Mouse (Mus musculus) embryonic facial prominence, embryonic 15.5 days (tissue): ENCODE results near the gene C530008M17Rik. TPM values are rescaled to one million over a fixed set of nuclear protein-coding genes. Genes with fewer than 3 reads are reported as not detected.

ENCODE experiments used
- ATAC-seq: fragments of 200-750 bp; cut with Nextera tagmentation; 2 replicates; pipeline ENCODE4 v1.8.0; 2017; ENCODE audit warnings: low read depth, moderate TSS enrichment; ENCODE audit not compliant: insufficient number of reproducible peaks, low FRiP score, low TSS enrichment
- H3K27ac ChIP-seq: fragments of 300-500 bp; sonication (generic); replicated peaks from 2 replicates; pipeline ENCODE4 v1.5.1; 2015; ENCODE audit warnings: mild to moderate bottlenecking, inconsistent platforms
- H3K27me3 ChIP-seq: fragments of 300-500 bp; sonication (generic); 2 replicates; pipeline ENCODE4 v1.6.1; 2015; ENCODE audit warnings: inconsistent platforms
- H3K36me3 ChIP-seq: fragments of 300-500 bp; sonication (generic); 2 replicates; pipeline ENCODE4 v1.6.1; 2015; ENCODE audit warnings: mild to moderate bottlenecking, inconsistent platforms
- H3K4me1 ChIP-seq: fragments of 300-500 bp; sonication (generic); 2 replicates; pipeline ENCODE4 v1.6.1; 2015; ENCODE audit warnings: inconsistent platforms
- H3K4me2 ChIP-seq: fragments of 300-500 bp; sonication (generic); replicated peaks from 2 replicates; pipeline ENCODE4 v1.6.1; 2015; ENCODE audit warnings: mild to moderate bottlenecking, inconsistent platforms
- H3K4me3 ChIP-seq: fragments of 300-500 bp; sonication (generic); replicated peaks from 2 replicates; pipeline ENCODE4 v1.5.1; 2015; ENCODE audit warnings: mild to moderate bottlenecking, inconsistent platforms
- H3K9ac ChIP-seq: fragments of 300-500 bp; sonication (generic); 2 replicates; pipeline ENCODE4 v1.6.1; 2015; ENCODE audit warnings: inconsistent platforms
- H3K9me3 ChIP-seq: fragments of 300-500 bp; sonication (generic); replicated peaks from 2 replicates; pipeline ENCODE4 v1.6.1; 2016; ENCODE audit warnings: inconsistent platforms
- WGBS: fragments of 180-500 bp; shearing (Covaris S2); methylation state at CpG from one replicate; pipeline ENCODE4 v1.1.7; 2015; 5-methylcytosine and 5-hydroxymethylcytosine counted together
- polyA plus RNA-seq: library from polyadenylated mRNA; unstranded; fragments of >200 nt; fragmentation: Nextera tagmentation; extraction: Ambion mirVana; gene quantifications from 2 replicates; pipeline ENCODE4 v1.2.1, GENCODE M21; 2015

C530008M17Rik gene
- polyA plus RNA-seq, 1 experiment from 2014 or later = 17.0 TPM

GRCm38 (mm10) chr5:76747851-76748250 lies 91.5 kb downstream of the C530008M17Rik start:
- Histone ChIP-seq H3K27ac (no peak overlapping the region), H3K27me3 (no peaks in the 10 kb centered on the region), H3K36me3 (no peaks in the 10 kb centered on the region), H3K4me2 (no peak overlapping the region), H3K9ac (no peak overlapping the region), H3K9me3 (no peaks in the 10 kb centered on the region), H3K4me1 (0 out of 2 replicates have a peak, but pooled peaks cover 4% of the 10 kb centered on the region), H3K4me3 (no peak overlapping the region)
- WGBS = 62% methylated on average over 7 of the region's 7 CpGs
- ATAC-seq = peak; percentile 81

- Histone ChIP-seq H3K27me3 (no peaks in the 10 kb centered on the region), H3K9ac (no peak overlapping the region), H3K36me3 (no peaks in the 10 kb centered on the region), H3K27ac (no peak overlapping the region), H3K9me3 (no peaks in the 10 kb centered on the region), H3K4me2 (no peak overlapping the region), H3K4me3 (no peak overlapping the region), H3K4me1 (no peaks in the 10 kb centered on the region)
- 71% methylated on average over 5 of the region's 5 CpGs for WGBS
- no peak for ATAC-seq
Observed at GRCm38 (mm10) chr5:76752351-76752750, 96.0 kb downstream of the C530008M17Rik start.

GRCm38 (mm10) chr5:76760349-76760748 lies 104.0 kb downstream of the C530008M17Rik start:
- WGBS = 53% methylated on average over 3 of the region's 3 CpGs
- no peak for ATAC-seq

GRCm38 (mm10) chr5:76762030-76762698 lies 105.9 kb downstream of the C530008M17Rik start:
- WGBS = 26% methylated on average over 14 of the region's 14 CpGs

More at GRCm38 (mm10) chr5:76760349-76760748, 104.0 kb downstream of the C530008M17Rik start:
- no peaks in the 10 kb centered on the region for H3K27me3 ChIP-seq
- no peaks in the 10 kb centered on the region for H3K36me3 ChIP-seq
- no peak overlapping the region for H3K4me3 ChIP-seq
- H3K4me1 ChIP-seq = peaks cover 22% of the 10 kb centered on the region
- H3K9ac ChIP-seq = no peak overlapping the region
- no peak overlapping the region for H3K27ac ChIP-seq
- no peak overlapping the region for H3K4me2 ChIP-seq
- H3K9me3 ChIP-seq = no peaks in the 10 kb centered on the region

GRCm38 (mm10) chr5:76763148-76763701 lies 106.9 kb downstream of the C530008M17Rik start:
- H3K9ac ChIP-seq = no peak overlapping the region
- H3K27me3 ChIP-seq = no peaks in the 10 kb centered on the region
- H3K9me3 ChIP-seq = no peaks in the 10 kb centered on the region
- H3K36me3 ChIP-seq = no peaks in the 10 kb centered on the region
- H3K4me2 ChIP-seq = peak overlapping the region; percentile 27
- H3K27ac ChIP-seq = peak overlapping the region; percentile 55
- H3K4me1 ChIP-seq = peaks cover 22% of the 10 kb centered on the region
- WGBS = 33% methylated on average over 10 of the region's 10 CpGs
- peak; percentile 76 for ATAC-seq
- H3K4me3 ChIP-seq = 0 out of 2 replicates have a peak overlapping the region, but pooled peaks have one; percentile 6

More at GRCm38 (mm10) chr5:76762030-76762698, 105.9 kb downstream of the C530008M17Rik start:
- Histone ChIP-seq H3K9me3 (no peaks in the 10 kb centered on the region), H3K4me1 (peaks cover 22% of the 10 kb centered on the region), H3K4me2 (no peak overlapping the region), H3K4me3 (no peak overlapping the region), H3K27ac (peak overlapping the region; percentile 55; the same call in 1 of the 2 replicates), H3K36me3 (no peaks in the 10 kb centered on the region), H3K27me3 (no peaks in the 10 kb centered on the region), H3K9ac (no peak overlapping the region)
- peak; percentile 72 for ATAC-seq

- H3K9ac ChIP-seq = no peak overlapping the region
- peaks cover 22% of the 10 kb centered on the region for H3K4me1 ChIP-seq
- no peak for ATAC-seq
- H3K36me3 ChIP-seq = no peaks in the 10 kb centered on the region
- H3K4me3 ChIP-seq = 0 out of 2 replicates have a peak overlapping the region, but pooled peaks have one; percentile 6
- H3K4me2 ChIP-seq = peak overlapping the region; percentile 27
- no peaks in the 10 kb centered on the region for H3K9me3 ChIP-seq
- WGBS = 31% methylated on average over 6 of the region's 6 CpGs
- H3K27ac ChIP-seq = peak overlapping the region; percentile 55
- H3K27me3 ChIP-seq = no peaks in the 10 kb centered on the region
Observed at GRCm38 (mm10) chr5:76763731-76764130, 107.4 kb downstream of the C530008M17Rik start.

GRCm38 (mm10) chr5:76769014-76769413 lies 112.7 kb downstream of the C530008M17Rik start:
- Histone ChIP-seq H3K36me3 (no peaks in the 10 kb centered on the region), H3K27me3 (no peaks in the 10 kb centered on the region), H3K4me2 (no peak overlapping the region), H3K27ac (no peak overlapping the region), H3K9me3 (no peaks in the 10 kb centered on the region), H3K4me3 (no peak overlapping the region), H3K9ac (no peak overlapping the region), H3K4me1 (peaks cover 1% of the 10 kb centered on the region; the same call in 1 of the 2 replicates)
- no peak for ATAC-seq
- 70% methylated on average over 3 of the region's 3 CpGs for WGBS

GRCm38 (mm10) chr5:76769572-76769971 lies 113.3 kb downstream of the C530008M17Rik start:
- no peak overlapping the region for H3K27ac ChIP-seq
- H3K4me2 ChIP-seq = no peak overlapping the region
- ATAC-seq = no peak
- no peak overlapping the region for H3K4me3 ChIP-seq
- no peak overlapping the region for H3K9ac ChIP-seq
- H3K27me3 ChIP-seq = no peaks in the 10 kb centered on the region
- H3K4me1 ChIP-seq = no peaks in the 10 kb centered on the region
- H3K36me3 ChIP-seq = no peaks in the 10 kb centered on the region
- H3K9me3 ChIP-seq = no peaks in the 10 kb centered on the region
- 87% methylated on average over 15 of the region's 15 CpGs for WGBS

GRCm38 (mm10) chr5:76771371-76771770 lies 115.1 kb downstream of the C530008M17Rik start:
- H3K9me3 ChIP-seq = no peaks in the 10 kb centered on the region
- no peak overlapping the region for H3K4me3 ChIP-seq
- ATAC-seq = no peak
- no peak overlapping the region for H3K27ac ChIP-seq
- H3K4me1 ChIP-seq = no peaks in the 10 kb centered on the region
- 83% methylated on average over 5 of the region's 5 CpGs for WGBS
- no peak overlapping the region for H3K4me2 ChIP-seq
- H3K9ac ChIP-seq = no peak overlapping the region
- H3K36me3 ChIP-seq = no peaks in the 10 kb centered on the region
- no peaks in the 10 kb centered on the region for H3K27me3 ChIP-seq

- H3K36me3 ChIP-seq = no peaks in the 10 kb centered on the region
- WGBS = 46% methylated on average over 4 of the region's 4 CpGs
- no peak overlapping the region for H3K9ac ChIP-seq
- H3K4me1 ChIP-seq = no peaks in the 10 kb centered on the region
- H3K9me3 ChIP-seq = no peaks in the 10 kb centered on the region
- no peak overlapping the region for H3K4me3 ChIP-seq
- no peak overlapping the region for H3K4me2 ChIP-seq
- ATAC-seq = no peak
- H3K27ac ChIP-seq = no peak overlapping the region
- H3K27me3 ChIP-seq = no peaks in the 10 kb centered on the region
Observed at GRCm38 (mm10) chr5:76772831-76773230, 116.5 kb downstream of the C530008M17Rik start.

GRCm38 (mm10) chr5:76773492-76774158 lies 117.3 kb downstream of the C530008M17Rik start:
- Histone ChIP-seq H3K27me3 (no peaks in the 10 kb centered on the region), H3K4me3 (no peak overlapping the region), H3K36me3 (no peaks in the 10 kb centered on the region), H3K4me2 (no peak overlapping the region), H3K4me1 (no peaks in the 10 kb centered on the region), H3K9ac (no peak overlapping the region), H3K27ac (no peak overlapping the region), H3K9me3 (no peaks in the 10 kb centered on the region)
- ATAC-seq = no peak
- 77% methylated on average over 9 of the region's 9 CpGs for WGBS
